9 mouse cellular contexts compared by ENCODE assay signal in the genomic region with DNA sequence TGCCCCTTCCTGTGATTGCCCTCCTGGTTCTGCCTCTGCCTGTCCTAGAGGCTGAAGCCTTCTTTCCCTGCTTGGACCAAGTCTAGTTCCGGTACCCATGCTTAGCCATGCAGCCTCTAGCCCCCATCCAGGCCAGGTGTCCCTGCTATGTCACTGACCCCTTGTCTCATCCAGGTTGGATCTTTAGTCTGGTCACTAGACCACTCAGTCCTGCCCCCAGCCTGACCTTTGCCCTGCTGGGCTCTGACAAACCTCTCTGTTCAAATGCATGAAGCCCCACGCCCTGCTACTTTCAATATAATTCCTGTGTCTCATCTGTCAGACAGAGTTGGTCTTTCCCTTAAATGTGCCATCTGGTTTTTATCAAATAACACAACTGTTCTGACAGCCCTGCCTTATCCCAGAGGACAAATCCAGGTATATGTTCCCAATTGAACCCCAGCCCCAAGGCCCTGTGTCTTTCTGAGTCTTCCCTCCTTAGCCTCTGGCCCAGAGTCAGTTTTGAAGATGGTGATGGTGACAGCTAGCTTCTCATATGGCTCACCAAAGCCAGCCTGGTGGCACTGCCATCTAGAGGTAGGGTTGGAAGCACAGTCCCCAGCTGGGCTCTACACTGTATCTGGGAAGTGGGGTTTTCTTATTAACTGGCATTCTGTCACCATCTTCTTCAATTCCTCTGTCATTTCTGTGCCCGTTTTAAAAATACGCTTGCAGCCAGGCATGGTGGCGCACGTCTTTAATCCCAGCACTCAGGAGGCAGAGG. TPM values are rescaled to one million over a fixed set of nuclear protein-coding genes. Genes with fewer than 3 reads are reported as not detected.
DNase-seq lines count a peak whose midpoint lies in the region; ATAC-seq and TF ChIP-seq lines count a peak whose summit lies in the region.
"Had no signal": no experiment of that assay in that cellular context is flagged by ENCODE, and none has a peak within 500 bp of the region (broad histone marks: within the 10 kb centered on the region; RNA-seq: fewer than 3 reads in every experiment).

No protein-coding gene starts in this region.

- TF ChIP-seq CTCF in forebrain, postnatal 0 days (IDR thresholded peaks at IDR 0.05; ENCODE audit: low read depth), result peak; percentile 36
- peak; percentile 37; the same call in 1 of the 2 replicates for TF ChIP-seq CTCF in lung, embryonic 14.5 days (IDR thresholded peaks at IDR 0.05; ENCODE audit: low read depth)
- TF ChIP-seq CTCF in embryonic fibroblast, embryonic 13.5 days (IDR thresholded peaks at IDR 0.05; ENCODE audit: borderline replicate concordance, insufficient read depth, low read length), result peak; percentile 34; the same call in 1 of the 2 replicates

- no peaks in the 10 kb centered on the region for H3K9me3 ChIP-seq in forebrain, postnatal 0 days (ENCODE audit: low read length)
- H3K9me3 ChIP-seq in forebrain, embryonic 15.5 days, result no peaks in the 10 kb centered on the region
- no peaks in the 10 kb centered on the region for H3K9me3 ChIP-seq in lung, embryonic 14.5 days (ENCODE audit: low read depth, low read length)
- H3K9me3 ChIP-seq in hindbrain, embryonic 16.5 days (ENCODE audit: control insufficient read depth, low read length), result no peaks in the 10 kb centered on the region
- H3K9me3 ChIP-seq: hindbrain, embryonic 15.5 days had no signal

- H3K27ac ChIP-seq in forebrain, postnatal 0 days (ENCODE audit: low read depth, low read length), result no peak overlapping the region
- no peak overlapping the region for H3K27ac ChIP-seq in forebrain, embryonic 15.5 days (replicated peaks)
- H3K27ac ChIP-seq in lung, embryonic 14.5 days (ENCODE audit: low read depth), result no peak overlapping the region
- no peak overlapping the region for H3K27ac ChIP-seq in embryonic fibroblast, embryonic 13.5 days (ENCODE audit: insufficient read depth, low read length)
- no peak overlapping the region for H3K27ac ChIP-seq in hindbrain, embryonic 16.5 days (ENCODE audit: low read depth, low read length)
- H3K27ac ChIP-seq: hindbrain, embryonic 15.5 days had no signal

- no peak overlapping the region for H3K9ac ChIP-seq in forebrain, postnatal 0 days
- no peak overlapping the region for H3K9ac ChIP-seq in forebrain, embryonic 15.5 days (replicated peaks)
- H3K9ac ChIP-seq in lung, embryonic 14.5 days, result no peak overlapping the region
- no peak overlapping the region for H3K9ac ChIP-seq in hindbrain, embryonic 16.5 days (ENCODE audit: low read depth, low read length)
- H3K9ac ChIP-seq: hindbrain, embryonic 15.5 days had no signal

- no peaks in the 10 kb centered on the region for H3K27me3 ChIP-seq in forebrain, postnatal 0 days (ENCODE audit: insufficient read depth, low read length)
- H3K27me3 ChIP-seq in forebrain, embryonic 15.5 days, result no peaks in the 10 kb centered on the region
- no peaks in the 10 kb centered on the region for H3K27me3 ChIP-seq in lung, embryonic 14.5 days (ENCODE audit: insufficient read depth, low read length)
- H3K27me3 ChIP-seq in hindbrain, embryonic 16.5 days (replicated peaks; ENCODE audit: control insufficient read depth, insufficient read depth, low read length), result no peaks in the 10 kb centered on the region
- H3K27me3 ChIP-seq: hindbrain, embryonic 15.5 days had no signal

- H3K36me3 ChIP-seq in forebrain, postnatal 0 days (ENCODE audit: insufficient read depth), result peaks cover 80% of the 10 kb centered on the region
- peaks cover 71% of the 10 kb centered on the region for H3K36me3 ChIP-seq in forebrain, embryonic 15.5 days
- H3K36me3 ChIP-seq in lung, embryonic 14.5 days (ENCODE audit: insufficient read depth), result peaks cover 41% of the 10 kb centered on the region; the same call in 1 of the 2 replicates
- H3K36me3 ChIP-seq in hindbrain, embryonic 16.5 days (ENCODE audit: control insufficient read depth, insufficient read depth, low read length), result peaks cover 23% of the 10 kb centered on the region

- TF ChIP-seq POLR2A in embryonic fibroblast, embryonic 13.5 days (IDR thresholded peaks at IDR 0.05; ENCODE audit: low read depth, low read length), result no peak

- no peak overlapping the region for H3K4me3 ChIP-seq in forebrain, postnatal 0 days (ENCODE audit: low read depth, low read length)
- no peak overlapping the region for H3K4me3 ChIP-seq in forebrain, embryonic 15.5 days
- H3K4me3 ChIP-seq in lung, embryonic 14.5 days (ENCODE audit: low read depth, low read length), result no peak overlapping the region
- no peak overlapping the region for H3K4me3 ChIP-seq in embryonic fibroblast, embryonic 13.5 days (ENCODE audit: insufficient read depth, low read length)
- H3K4me3 ChIP-seq in hindbrain, embryonic 16.5 days (ENCODE audit: low read length), result no peak overlapping the region
- H3K4me3 ChIP-seq: hindbrain, embryonic 15.5 days had no signal

- WGBS in forebrain, postnatal 0 days, result 95% methylated on average over 6 of the region's 6 CpGs
- WGBS in forebrain, embryonic 15.5 days, result 95% methylated on average over 6 of the region's 6 CpGs
- 85% methylated on average over 6 of the region's 6 CpGs for WGBS in lung, embryonic 14.5 days
- WGBS in hindbrain, embryonic 16.5 days, result 94% methylated on average over 6 of the region's 6 CpGs

- no peak for ATAC-seq in forebrain, postnatal 0 days
- ATAC-seq in forebrain, embryonic 15.5 days (replicated peaks), result no peak
- ATAC-seq in lung, embryonic 14.5 days (ENCODE audit: insufficient read depth), result no peak
- ATAC-seq in hindbrain, embryonic 16.5 days, result no peak

- no peaks in the 10 kb centered on the region for H3K4me1 ChIP-seq in forebrain, postnatal 0 days (ENCODE audit: insufficient read depth)
- no peaks in the 10 kb centered on the region for H3K4me1 ChIP-seq in forebrain, embryonic 15.5 days
- H3K4me1 ChIP-seq in lung, embryonic 14.5 days (ENCODE audit: insufficient read depth), result no peaks in the 10 kb centered on the region
- H3K4me1 ChIP-seq in embryonic fibroblast, embryonic 13.5 days (ENCODE audit: control insufficient read depth, insufficient read depth, low read length), result 0 out of 2 replicates have a peak, but pooled peaks cover 2% of the 10 kb centered on the region
- no peaks in the 10 kb centered on the region for H3K4me1 ChIP-seq in hindbrain, embryonic 16.5 days (ENCODE audit: control insufficient read depth, insufficient read depth, low read depth, low read length)
- H3K4me1 ChIP-seq: hindbrain, embryonic 15.5 days had no signal

- no peak overlapping the region for H3K4me2 ChIP-seq in forebrain, postnatal 0 days (ENCODE audit: low read depth)
- no peak overlapping the region for H3K4me2 ChIP-seq in forebrain, embryonic 15.5 days (replicated peaks)
- H3K4me2 ChIP-seq in lung, embryonic 14.5 days, result no peak overlapping the region
- no peak overlapping the region for H3K4me2 ChIP-seq in hindbrain, embryonic 16.5 days (ENCODE audit: low read length)
- H3K4me2 ChIP-seq: hindbrain, embryonic 15.5 days had no signal

- no peak for DNase-seq in forebrain, postnatal 0 days
- DNase-seq in lung, embryonic 14.5 days, result peak; percentile 19
- DNase-seq in lung, postnatal 25 days (ENCODE audit: low spot score), result no peak
- DNase-seq in thymus, postnatal 14 days, result peak; percentile 40
- DNase-seq in right cerebral cortex, postnatal 25 days, result no peak

RNA-seq across cellular contexts. Expression of gene Cpsf3, which starts 24.5 kb away (rescaled TPM):
- 49.2 and 50.4 TPM in 2 replicates for total RNA-seq in forebrain, postnatal 0 days (2014; rRNA removed)
- polyA plus RNA-seq in forebrain, postnatal 0 days (2015; fragmentation: Nextera tagmentation; extraction: Ambion mirVana), result 68.3 and 79.6 TPM in 2 replicates
- 116 and 117 TPM in 2 replicates for polyA plus RNA-seq in forebrain, embryonic 15.5 days (2015; fragmentation: Nextera tagmentation; extraction: Ambion mirVana)
- 106 and 108 TPM in 2 replicates for polyA plus RNA-seq in lung, embryonic 14.5 days (2014; fragmentation: Nextera tagmentation; extraction: Ambion mirVana)
- 53.3 and 55.8 TPM in 2 replicates for polyA plus RNA-seq in embryonic fibroblast, embryonic 13.5 days (2011; ENCODE audit: insufficient read length, low read depth, missing spikeins)
- polyA plus RNA-seq in hindbrain, embryonic 16.5 days (2015; fragmentation: Nextera tagmentation; extraction: Ambion mirVana), result 82.8 and 86.1 TPM in 2 replicates

RNA-seq across cellular contexts. Expression of gene Itgb1bp1, which starts 25.4 kb away (rescaled TPM):
- total RNA-seq in forebrain, postnatal 0 days (2014; rRNA removed), result 23.9 and 36.9 TPM in 2 replicates
- polyA plus RNA-seq in forebrain, postnatal 0 days (2015; fragmentation: Nextera tagmentation; extraction: Ambion mirVana), result 37.4 and 40.2 TPM in 2 replicates
- 40.0 and 40.4 TPM in 2 replicates for polyA plus RNA-seq in forebrain, embryonic 15.5 days (2015; fragmentation: Nextera tagmentation; extraction: Ambion mirVana)
- 49.2 and 51.4 TPM in 2 replicates for polyA plus RNA-seq in lung, embryonic 14.5 days (2014; fragmentation: Nextera tagmentation; extraction: Ambion mirVana)
- polyA plus RNA-seq in embryonic fibroblast, embryonic 13.5 days (2011; ENCODE audit: insufficient read length, low read depth, missing spikeins), result 51.1 and 53.9 TPM in 2 replicates
- polyA plus RNA-seq in hindbrain, embryonic 16.5 days (2015; fragmentation: Nextera tagmentation; extraction: Ambion mirVana), result 35.0 and 37.0 TPM in 2 replicates

RNA-seq across cellular contexts. Expression of gene Iah1, which starts 55.5 kb away (rescaled TPM):
- 28.4 and 31.2 TPM in 2 replicates for total RNA-seq in forebrain, postnatal 0 days (2014; rRNA removed)
- polyA plus RNA-seq in forebrain, postnatal 0 days (2015; fragmentation: Nextera tagmentation; extraction: Ambion mirVana), result 27.9 and 32.5 TPM in 2 replicates
- polyA plus RNA-seq in forebrain, embryonic 15.5 days (2015; fragmentation: Nextera tagmentation; extraction: Ambion mirVana), result 44.3 and 51.1 TPM in 2 replicates
- 57.1 and 58.8 TPM in 2 replicates for polyA plus RNA-seq in lung, embryonic 14.5 days (2014; fragmentation: Nextera tagmentation; extraction: Ambion mirVana)
- polyA plus RNA-seq in embryonic fibroblast, embryonic 13.5 days (2011; ENCODE audit: insufficient read length, low read depth, missing spikeins), result 35.6 and 50.2 TPM in 2 replicates
- polyA plus RNA-seq in hindbrain, embryonic 16.5 days (2015; fragmentation: Nextera tagmentation; extraction: Ambion mirVana), result 31.3 and 33.0 TPM in 2 replicates

Comparison
In these comparisons a context has a peak if more than half of its experiments do, and no peak if none do; other contexts are left out.
1. DNase-seq: peak in lung, embryonic 14.5 days (single experiment) and thymus, postnatal 14 days (single experiment); none in forebrain, postnatal 0 days (single experiment), lung, postnatal 25 days (single experiment) and right cerebral cortex, postnatal 25 days (single experiment).
2. Peak in every context shown above with its lines, with median percentiles within 50 percentile points of each other: CTCF ChIP-seq.